Mouse (Mus musculus) frontal cortex, postnatal 25 days (tissue): ENCODE results near the gene Col20a1.

Source experiments
- DNase-seq, 2 experiments: peaks; one replicate each; pipeline ENCODE4 v3.0.0; 2022; ENCODE audit warnings: low spot score in 2 of 2

The Col20a1 gene

DNA sequence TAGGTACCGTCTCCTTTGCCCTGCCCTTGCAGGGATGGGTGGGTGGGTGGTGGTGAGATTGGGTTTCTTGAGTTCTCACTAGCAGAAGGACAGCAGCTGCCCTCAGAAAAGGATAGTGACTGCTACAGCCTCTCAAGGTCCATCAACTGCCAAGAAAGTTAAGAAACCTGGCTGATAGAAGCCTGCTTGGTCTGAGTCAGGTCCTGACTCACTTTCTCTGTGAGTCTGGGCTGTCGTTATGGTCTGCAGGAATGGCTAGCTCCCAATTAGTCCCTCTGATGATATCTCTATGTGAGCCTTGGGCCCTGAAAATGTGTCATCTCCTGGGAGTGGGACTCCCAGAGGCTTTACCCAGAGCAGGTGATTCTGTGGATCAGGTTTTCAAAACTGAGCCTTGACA lies 8.0 kb downstream of the Col20a1 start:
- no peak for DNase-seq

- no peak for DNase-seq
Observed at GRCm38 (mm10) chr2:180995457-180995856, 9.1 kb downstream of the Col20a1 start.

- DNase-seq, result peak in 1 of 2 experiments; percentile 39
Observed at GRCm38 (mm10) chr2:180996436-180996835, 10.1 kb downstream of the Col20a1 start.

DNA sequence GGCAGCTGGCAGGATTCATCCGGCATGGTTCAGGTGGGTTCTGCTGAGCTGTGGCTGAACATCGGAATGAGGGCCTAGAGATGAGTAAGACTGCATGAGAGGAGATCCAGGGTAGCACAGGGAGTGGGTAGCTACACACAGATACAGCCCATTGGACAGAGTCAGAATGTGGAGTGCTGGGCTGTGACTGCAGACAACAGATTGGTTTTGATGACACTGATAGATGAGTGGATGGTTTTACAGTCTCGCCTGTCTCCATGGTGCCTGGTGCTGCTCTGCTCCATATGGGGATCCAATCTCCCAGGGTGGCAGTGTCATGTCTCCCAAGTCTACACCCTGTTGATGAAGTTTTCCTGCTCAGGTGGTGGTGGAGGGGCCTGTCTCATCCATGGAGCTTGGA lies 10.6 kb downstream of the Col20a1 start:
- no peak for DNase-seq

DNA sequence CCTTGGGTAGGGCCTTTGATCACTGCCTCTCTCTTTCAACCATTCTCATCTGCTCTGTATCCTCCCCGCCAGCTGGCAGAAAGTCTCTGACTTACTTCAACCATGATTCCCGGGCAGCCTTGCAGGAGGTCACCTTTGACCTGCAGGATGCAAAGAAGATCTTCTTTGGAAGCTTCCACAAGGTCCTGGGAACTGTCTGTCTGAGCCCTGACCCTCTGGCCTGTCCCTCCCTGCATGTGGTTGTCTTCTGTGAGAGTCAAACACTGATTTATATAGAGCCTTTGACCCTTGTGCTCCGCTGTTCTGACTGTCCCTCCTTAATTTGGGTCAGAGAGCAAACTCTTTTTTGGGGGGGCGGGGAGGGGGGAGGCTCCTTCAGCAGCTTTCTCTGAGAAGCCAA lies 20.7 kb downstream of the Col20a1 start:
- DNase-seq, result no peak

DNA sequence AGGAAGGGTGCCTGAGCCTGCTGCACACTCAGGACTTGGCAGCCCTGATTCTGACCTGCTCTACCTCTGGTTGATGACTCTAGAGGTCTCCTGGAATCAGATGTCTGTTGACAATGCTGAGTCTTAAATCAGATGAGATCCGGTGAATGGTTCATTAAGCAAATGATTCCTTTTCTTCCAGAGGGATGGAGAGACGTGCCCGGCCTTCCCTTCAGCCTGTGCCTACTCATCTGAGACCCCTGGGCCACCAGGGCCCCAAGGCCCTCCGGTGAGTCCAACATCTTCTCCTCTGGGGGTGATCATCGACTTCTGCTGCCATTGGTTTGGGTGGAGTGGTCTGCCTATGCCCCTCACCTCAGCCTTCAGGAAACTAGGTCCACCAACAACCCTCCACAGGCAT lies 22.0 kb downstream of the Col20a1 start:
- no peak for DNase-seq

- DNase-seq, result no peak
Observed at GRCm38 (mm10) chr2:181031406-181031934, 45.1 kb downstream of the Col20a1 start.

DNA sequence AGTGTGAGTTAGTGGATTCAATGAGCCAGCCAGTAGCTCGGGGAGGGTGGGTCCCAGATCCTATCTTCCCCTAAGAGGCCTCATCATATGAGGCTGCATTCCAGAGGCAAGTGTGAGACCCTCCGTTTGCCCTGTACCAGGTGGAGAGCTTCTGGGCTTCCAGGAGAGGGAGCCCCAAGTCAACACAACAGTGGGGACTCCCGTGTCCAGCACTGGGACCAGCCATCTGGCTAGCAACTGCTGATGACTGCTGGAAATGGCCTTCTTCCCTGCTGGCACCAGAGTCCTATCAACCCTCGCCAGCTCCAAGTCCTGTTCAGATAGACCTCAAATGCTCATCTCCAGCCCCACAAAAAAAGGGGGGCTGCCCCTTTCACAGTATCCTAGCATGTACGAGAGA lies 46.1 kb downstream of the Col20a1 start:
- DNase-seq, result no peak

DNA sequence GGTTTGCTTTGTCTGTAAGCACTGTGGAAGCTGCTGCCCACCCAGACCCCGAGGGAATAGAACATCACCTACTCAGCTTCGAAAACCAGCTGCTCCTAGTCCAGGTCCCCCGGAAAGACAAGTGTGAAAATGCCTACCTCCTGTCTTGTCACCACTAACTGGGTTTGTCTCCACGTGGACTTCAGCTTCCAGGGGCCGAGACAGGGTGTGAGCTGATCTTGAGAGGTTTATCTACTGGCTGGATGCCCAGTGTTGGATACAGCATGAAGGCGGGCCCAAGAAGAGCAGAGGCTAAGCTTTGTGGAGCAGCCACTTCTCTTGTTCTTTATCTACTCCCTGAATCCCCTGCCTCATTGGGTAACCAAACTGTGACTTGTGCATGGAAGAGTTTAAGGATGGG lies 47.0 kb downstream of the Col20a1 start:
- DNase-seq, result no peak

GRCm38 (mm10) chr2:181035186-181035585 lies 48.9 kb downstream of the Col20a1 start:
- DNase-seq, result no peak

DNA sequence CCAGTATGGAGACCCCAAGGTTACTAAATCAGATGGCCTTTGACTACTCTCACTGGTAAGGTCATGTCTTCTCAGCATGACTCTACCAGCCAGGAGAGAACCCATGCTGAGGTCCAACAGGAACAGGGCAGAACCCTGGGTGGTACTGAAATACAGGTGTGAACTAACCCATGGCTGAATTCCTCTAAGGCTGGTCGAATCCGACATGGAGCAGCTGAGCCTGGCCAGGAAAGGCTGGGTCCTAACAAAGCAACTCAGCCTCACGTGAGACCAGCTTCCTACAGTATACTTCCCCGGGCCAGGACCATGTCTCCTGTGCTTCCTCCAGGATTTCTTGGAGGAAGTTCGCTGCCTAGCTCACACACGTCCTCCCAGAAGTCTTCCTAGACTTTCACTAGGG lies 50.2 kb downstream of the Col20a1 start:
- no peak for DNase-seq

DNA sequence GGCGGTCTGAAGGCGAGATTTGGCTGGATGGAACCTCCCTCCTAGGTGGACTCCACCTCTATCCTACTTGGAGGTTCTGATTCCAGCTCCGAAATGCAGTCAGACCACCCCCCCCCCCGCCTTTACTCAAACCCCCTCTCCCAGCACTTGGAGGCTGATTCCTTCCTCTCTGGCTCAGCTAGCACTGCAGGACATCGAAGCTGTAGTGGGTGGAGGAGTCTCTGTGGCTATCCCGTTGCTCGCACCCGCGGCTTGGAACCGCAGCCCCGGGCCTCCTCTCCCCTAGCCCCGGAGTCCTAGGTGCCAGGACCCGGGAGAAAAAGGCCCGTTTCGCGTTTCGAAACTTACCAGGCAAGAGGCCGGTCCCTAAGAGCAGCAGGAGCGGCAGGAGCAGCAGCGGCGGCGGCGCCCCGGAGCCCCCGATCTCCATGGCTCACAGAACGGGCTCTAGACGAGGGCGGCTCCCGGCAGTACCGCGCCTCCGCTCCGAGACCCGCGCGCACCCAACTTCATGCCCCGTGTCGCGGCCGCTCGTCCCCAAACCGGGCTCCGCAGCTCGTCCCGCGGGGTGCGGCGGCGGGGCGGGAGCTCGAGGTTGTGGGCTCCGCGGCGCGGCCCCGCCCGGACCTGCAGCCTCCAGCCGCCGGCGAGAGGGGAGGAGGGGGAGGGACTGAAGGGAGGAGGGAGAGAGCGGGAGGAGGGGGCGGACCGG lies 52.5 kb downstream of the Col20a1 start:
- peak in 1 of 2 experiments; percentile 20 for DNase-seq

DNA sequence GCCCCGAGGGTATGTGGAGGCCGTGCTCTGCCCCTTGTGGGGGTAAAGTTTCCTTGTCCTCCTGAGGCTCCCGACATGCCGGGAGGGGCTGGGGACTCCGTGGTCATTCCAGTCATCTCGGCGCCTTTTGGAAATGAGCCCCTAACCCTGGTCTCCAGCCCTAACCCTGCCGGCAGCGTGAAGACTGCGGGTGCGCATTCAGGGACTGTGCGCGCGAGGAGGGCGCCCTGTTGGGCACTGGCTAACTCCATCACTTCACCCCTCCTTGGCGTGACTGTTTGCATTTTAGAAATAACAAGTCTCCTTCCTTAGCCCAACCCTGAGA lies 53.0 kb downstream of the Col20a1 start:
- DNase-seq, result no peak

- no peak for DNase-seq
Observed at GRCm38 (mm10) chr2:181041941-181042340, 55.6 kb downstream of the Col20a1 start.

DNA sequence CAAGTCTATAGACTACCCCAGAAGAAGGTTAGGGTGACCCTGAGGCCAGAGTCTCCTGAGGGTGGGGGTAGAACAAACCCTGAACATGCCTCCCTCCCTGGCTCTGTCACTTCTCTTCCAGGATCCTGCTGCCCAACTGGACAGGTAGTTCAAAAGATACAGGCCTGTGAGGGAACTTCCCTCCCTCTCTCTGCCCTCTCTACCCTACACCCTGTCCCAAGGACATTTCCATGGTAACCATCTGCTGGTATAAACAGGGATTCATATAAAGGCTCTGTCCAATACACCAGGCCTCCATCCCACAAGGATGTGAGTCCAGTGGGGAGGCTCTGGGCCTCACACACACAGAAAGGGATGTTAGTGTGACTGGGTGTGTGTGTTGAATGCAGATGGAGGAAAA lies 56.0 kb downstream of the Col20a1 start:
- DNase-seq, result no peak

- no peak for DNase-seq
Observed at GRCm38 (mm10) chr2:181043437-181043836, 57.1 kb downstream of the Col20a1 start, which contains the start of gene Chrna4. Chrna4 (minus strand) TSS chr2:181043546.

DNA sequence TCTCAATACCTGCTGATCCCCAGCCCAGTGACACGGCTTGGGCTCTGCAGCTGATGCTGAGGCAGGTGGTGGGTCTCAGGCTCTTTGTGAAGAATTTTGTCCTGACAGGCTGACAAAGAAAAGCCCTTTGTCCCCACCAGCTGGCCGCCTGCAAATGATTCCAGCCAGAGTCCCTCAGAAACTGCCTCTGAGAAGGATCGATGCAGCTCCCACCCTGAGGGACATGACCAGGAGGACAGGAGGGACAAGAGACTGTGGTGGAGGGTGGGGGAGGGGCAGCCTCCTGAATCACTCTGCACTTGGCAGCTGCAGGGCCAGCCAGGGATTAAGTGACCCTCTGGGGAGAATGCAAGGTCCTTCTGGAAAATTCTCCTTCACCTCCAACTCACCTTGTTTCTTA lies 57.7 kb downstream of the Col20a1 start:
- no peak for DNase-seq

DNA sequence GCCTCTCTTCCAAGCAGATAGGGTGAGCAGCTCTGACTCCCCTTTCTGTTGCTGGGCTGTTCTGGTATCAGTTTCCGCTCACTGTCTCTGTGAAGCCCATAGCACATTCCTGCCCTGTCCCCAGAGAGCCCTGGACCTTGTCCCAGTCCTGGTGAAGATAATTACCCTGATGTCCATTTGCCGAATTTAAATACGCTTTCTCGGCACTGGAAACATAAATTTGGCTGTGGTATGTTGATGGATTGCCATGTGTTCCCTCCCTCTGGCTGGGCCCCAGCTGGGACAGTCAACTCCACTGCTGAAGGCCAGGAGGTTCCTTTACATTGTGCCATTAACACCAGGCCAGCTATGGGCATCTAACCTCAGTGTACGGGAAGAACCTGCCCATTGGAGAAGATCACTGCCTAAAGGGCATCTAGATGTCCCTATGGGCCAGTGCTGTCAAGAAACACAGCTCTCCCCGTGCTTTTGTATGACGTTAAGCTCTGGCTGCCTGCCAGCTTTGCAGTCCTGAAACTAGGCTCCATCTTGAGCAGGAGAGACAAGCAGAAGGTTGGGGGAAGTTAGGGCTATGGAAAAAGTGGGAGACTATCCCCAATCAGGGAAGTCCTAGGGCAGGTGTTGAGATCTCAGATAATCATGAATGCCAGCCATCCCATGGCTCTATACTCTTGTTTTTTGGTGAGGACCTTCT lies 62.1 kb downstream of the Col20a1 start:
- no peak for DNase-seq

DNA sequence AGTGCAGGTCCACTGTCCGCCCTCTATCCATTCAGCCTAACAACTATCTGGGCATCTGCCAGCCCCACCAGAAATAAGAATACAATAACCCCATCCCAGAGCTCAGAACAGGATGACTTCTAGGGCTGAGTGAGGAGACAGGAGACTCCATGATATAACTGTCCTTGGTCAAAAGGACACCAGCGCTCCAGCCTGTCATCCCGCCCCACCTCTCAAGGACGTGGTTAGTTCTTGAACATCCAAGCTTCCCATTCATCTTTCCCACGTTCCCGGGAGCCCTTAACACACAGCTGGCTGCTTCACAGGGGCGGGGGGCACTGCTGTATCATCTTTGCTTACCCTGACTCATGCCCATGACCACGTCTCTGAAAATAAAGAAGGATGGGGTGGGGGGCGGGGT lies 62.7 kb downstream of the Col20a1 start:
- DNase-seq, result no peak

GRCm38 (mm10) chr2:181052171-181052570 lies 65.8 kb downstream of the Col20a1 start:
- no peak for DNase-seq

DNA sequence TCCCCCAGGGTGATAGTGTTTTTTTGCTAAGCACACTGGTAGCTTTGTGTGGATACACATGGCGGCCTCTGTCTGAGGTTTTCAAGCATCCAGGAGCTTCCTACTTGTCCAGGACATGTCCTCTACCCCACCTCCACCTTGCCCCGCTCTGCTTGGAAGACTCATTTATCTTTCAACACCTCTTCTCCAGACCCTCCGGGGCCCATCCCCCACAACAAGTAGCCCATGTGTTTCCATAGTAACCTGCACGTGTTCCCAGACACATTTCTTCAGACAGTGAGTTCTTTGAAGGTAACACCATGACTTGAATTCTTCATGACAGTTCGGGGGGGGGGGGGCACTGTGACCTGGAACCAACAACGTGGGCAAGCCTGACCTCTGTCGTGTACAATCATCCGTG lies 71.0 kb downstream of the Col20a1 start:
- no peak for DNase-seq

DNA sequence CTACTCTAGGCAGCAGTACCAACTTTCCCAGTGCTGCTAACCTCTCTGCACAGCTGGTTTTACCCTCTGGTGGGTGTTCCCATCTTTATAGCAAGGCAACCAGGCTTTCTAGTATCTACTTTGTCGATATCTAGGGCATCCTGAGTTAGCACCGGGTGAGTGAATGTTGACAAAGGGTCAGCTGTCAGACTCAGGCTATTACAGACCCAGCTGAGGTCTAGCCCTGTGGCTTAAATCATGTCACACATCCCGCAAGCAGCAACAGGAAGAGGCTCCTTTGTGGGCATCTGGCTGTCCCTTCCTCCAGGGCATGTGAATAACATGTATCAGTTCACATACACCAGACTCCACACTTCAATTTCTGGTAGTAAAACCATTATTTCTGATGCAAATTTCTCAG lies 71.9 kb downstream of the Col20a1 start:
- no peak for DNase-seq

GRCm38 (mm10) chr2:181060127-181060526 lies 73.8 kb downstream of the Col20a1 start:
- peak; percentile 78 to 88 for DNase-seq
